Mouse (Mus musculus): ENCODE measurements at regions not wholly inside any gene's neighbourhood (a gene's known extent, or its start where the extent isn't known, plus 50 kb on each side); places are given as distances from the start of the nearest gene placed in this dataset.
"Not testable (repeated sequence)": the region's sequence is repeated elsewhere in the genome, so short reads cannot be mapped to it uniquely, and the experiment has no call there.

DNA sequence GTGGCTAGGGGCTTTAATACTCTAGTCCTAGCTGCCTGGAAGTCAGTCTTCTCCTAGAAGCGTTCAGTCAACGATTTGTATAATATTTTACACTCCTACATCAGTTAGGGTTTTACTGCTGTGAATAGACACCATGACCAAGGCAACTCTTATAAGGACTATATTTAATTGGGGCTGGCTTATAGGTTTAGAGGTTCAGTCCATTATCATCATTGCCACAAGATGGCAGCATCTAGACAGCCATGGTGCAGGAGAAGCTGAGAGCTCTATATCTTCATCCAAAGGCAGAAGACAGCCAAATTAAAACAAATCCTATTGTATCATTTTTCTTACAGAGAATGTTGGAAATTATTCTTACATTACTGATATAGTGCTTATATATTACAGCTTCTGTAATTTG, 167.0 kb upstream of the Ndn start:
- ATAC-seq (replicated peaks; ENCODE audit: low read depth, poor library complexity, severe bottlenecking), result no peak

DNA sequence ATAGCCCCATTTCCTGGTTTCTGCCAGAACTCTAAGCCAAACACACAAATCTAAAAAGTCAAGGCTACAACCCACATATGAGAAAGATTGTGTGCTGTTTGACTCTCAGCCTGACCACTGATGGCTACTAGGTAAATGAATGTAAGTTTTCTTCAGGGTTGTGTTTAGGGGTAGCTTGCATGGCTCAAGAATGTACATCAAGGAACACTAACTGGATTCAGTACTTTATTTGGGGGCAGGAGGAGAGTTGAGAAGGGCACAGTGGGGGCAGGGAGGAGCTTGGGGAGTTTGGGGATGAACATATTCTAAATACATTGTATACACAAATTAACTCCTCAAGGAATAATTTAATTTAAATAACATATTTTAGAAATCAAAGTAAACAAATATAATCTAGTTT, 137.8 kb upstream of the Ndn start:
- no peak for ATAC-seq (replicated peaks; ENCODE audit: low read depth, poor library complexity, severe bottlenecking)

DNA sequence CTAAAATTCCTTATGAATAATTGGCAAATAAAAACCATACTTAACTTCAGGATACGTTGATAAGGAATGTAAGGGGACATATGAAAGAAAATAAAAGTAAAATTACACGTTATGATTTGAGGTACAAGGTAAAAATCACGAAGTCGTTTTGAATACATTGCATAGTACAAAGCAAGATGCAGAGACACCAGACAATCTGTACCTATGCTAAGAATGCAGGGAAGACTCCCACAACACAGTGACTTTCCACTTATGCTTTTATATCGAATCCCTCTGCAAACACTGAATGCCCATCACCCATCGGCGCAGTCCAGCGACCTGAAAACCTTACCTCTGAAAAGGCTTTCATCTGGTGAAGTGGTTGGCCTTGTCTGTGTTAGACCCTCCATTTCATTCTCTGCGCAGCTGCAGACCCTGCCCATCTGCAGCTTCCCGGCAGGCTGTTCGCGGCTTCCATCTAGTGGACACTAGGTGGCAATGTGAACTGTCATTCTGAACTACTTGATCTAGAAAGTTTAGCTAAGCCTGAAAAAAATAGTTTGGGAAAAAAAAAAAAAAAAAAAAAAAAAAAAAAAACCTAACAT, 137.2 kb upstream of the Ndn start:
- 0 out of 2 replicates have a peak, but pooled peaks have one; percentile 29 for ATAC-seq (replicated peaks; ENCODE audit: low read depth, poor library complexity, severe bottlenecking)

DNA sequence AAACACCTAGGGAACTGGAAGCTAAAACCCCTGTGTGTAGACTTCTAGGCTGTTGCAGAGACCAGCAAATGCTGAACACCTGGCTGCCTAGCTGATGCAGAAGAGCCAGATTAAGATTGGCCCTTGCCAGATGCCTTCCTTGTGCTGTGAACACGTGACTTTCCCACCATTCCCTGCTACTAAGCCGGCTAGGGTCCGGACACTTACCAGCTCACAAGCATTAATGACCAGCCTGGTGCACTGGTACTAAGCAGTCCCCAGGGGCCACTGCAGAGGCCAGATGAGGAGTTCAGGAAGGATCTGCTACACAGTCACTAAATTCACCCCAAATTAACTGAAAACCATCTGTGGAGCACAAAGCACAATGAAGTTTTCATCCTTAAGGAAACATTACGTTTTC, 121.2 kb upstream of the Ndn start:
- ATAC-seq (replicated peaks; ENCODE audit: low read depth, poor library complexity, severe bottlenecking), result no peak

DNA sequence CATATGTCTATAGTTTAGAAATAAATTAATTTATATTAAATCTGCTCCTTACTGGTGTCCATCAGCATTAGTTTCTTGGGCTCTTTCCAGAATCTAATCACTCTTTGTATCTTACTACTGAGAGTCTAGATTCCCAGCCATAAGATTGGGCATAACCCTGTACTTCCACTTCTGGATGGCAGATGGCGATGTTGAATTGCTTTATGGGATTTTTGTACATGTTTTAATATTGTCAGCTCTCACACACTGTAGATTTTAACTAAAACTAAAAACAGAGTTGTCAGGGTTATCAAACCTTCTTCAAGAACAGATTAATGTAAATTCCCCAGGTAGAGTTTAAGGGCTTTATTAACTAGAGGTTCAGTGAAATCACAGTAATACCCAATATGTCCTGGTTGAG, 118.6 kb upstream of the Ndn start:
- no peak for ATAC-seq (replicated peaks; ENCODE audit: low read depth, poor library complexity, severe bottlenecking)

DNA sequence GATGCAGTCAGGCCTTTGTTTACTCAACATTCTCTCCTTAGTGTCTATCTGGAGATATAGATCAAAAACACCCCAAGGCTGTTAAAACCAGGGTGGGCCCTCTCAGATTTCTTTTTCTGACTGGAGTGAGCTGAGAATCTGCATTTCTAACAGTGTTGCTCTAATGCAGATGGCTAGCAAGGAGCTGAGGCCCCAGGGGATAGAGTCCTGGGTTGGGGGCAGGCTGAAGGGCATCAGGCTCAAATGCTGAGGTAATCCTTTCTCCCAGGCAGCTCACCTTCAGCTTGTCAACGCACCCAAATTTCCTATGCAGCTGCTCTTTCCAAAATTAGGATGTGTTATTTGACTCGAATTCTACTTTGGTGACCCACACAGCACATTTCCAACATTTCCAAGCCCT, 115.7 kb upstream of the Ndn start:
- no peak for ATAC-seq (replicated peaks; ENCODE audit: low read depth, poor library complexity, severe bottlenecking)

DNA sequence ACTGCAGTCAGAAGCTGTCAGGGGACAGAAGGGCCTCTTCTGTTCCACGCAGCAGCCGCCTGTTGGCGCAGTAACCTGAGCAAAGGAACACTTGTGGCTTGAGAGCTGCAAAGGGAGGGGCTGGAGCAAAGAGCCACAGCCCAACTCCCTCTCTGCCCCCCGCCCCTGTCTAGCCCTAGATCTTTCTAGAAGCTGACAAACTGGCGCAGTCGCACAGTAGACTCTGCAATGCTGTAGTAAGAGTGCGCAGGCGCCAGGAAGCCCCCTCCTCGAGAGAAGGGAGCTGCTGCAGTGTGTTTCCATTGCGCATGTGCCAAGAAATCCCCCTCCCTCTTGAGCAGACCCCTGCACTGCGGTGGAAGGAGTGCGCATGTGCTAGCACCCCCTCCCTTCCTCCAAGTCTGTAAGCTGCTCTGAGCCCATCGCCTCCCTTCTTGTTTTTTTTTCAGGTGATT, 115.2 kb upstream of the Ndn start:
- ATAC-seq (replicated peaks; ENCODE audit: low read depth, poor library complexity, severe bottlenecking), result no peak

DNA sequence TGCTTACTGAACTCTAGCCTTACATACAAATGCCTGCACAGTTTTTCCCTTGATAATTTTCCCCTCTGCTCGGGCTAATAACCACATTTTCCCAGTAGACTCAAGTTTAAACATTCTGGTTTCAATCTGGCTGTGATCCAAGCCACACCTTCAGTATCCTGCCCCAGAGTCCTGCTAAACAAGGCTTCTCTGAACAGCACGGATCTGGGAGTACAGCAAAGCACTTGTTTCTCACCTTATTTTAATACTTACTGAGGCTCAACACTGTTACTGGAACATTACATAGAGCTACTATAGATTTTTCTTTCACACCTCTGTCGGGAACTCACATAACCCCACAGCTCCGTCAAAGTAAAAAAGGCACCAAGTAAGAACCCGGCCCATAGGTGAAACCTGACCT, 114.3 kb upstream of the Ndn start:
- no peak for ATAC-seq (replicated peaks; ENCODE audit: low read depth, poor library complexity, severe bottlenecking)

DNA sequence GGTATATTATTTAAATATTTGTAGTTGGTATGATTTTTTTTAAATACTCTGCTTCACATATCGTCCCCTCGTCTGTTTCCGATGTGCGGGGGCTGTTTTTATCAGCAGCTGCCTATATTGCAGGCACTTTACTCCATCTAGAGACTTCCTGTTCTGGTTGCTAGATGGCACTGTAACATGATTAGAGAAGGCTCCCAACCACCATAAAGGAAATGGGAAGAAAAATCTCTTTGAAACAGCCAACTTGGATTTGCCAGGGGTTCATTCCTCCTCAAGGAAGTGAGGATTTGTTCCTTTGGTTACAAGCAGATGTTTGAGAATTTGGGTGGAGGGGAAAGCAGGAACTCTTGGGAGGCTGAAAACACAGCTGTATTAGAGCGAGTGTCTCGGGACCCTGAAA, 112.3 kb upstream of the Ndn start:
- no peak for ATAC-seq (replicated peaks; ENCODE audit: low read depth, poor library complexity, severe bottlenecking)

DNA sequence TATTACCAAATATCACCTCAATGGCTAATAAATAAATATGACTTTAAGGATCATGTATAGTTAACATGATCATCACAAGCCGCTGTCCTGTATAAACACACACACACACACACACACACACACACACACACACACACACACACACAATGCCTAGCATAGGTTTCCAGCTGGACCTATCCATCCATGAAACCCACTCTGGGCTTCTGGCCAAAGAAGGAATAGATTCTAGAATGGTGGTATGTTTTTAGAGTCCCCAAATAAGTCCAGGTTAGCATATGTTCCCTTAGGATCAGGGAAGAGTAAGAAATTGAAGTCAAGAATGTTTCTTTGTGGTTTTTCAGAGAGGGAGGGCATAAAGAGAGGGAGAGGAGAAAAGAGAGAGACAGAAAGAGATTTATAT, 110.6 kb upstream of the Ndn start:
- ATAC-seq (replicated peaks; ENCODE audit: low read depth, poor library complexity, severe bottlenecking), result no peak

DNA sequence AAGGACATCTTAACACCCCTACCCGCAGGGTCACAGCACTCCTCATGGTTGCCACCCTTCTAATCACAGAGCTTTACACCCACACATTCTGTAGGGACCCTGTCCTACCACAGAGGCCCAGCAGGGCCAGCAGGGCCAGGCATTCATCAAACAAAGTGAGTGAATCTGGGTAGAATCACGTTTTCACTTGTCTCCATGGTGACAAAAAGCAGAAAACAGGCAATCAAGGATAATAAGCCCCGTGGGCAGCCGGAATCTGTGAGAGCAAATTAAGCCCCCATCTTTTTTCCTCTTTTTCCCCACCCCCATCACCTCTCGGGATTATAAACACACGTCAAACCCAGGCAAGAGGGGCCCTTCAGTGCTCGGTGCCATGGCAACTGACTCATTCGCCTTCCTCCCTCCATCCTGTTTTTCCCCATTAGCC, 84.7 kb upstream of the Ndn start:
- ATAC-seq (replicated peaks; ENCODE audit: low read depth, poor library complexity, severe bottlenecking), result no peak

DNA sequence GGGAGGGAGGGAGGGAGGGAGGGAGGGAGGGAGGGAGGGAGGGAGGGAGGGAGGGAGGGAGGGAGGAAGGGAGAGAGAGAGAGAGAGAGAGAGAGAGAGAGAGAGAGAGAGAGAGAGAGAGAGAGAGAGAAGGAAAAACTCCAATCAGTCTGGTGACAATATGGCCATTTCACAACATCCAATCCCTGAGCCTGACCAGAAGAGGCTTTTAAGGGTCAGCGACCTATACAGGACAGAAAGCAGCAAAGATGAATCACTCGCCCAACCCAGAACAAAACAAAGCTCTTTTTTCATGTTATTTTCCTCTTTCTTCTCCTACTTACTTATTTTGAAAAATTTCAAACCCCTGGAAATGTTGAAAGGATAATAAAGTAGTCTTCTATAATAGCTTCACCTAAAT, 84.2 kb upstream of the Ndn start:
- ATAC-seq (replicated peaks; ENCODE audit: low read depth, poor library complexity, severe bottlenecking), result not testable (repeated sequence)

DNA sequence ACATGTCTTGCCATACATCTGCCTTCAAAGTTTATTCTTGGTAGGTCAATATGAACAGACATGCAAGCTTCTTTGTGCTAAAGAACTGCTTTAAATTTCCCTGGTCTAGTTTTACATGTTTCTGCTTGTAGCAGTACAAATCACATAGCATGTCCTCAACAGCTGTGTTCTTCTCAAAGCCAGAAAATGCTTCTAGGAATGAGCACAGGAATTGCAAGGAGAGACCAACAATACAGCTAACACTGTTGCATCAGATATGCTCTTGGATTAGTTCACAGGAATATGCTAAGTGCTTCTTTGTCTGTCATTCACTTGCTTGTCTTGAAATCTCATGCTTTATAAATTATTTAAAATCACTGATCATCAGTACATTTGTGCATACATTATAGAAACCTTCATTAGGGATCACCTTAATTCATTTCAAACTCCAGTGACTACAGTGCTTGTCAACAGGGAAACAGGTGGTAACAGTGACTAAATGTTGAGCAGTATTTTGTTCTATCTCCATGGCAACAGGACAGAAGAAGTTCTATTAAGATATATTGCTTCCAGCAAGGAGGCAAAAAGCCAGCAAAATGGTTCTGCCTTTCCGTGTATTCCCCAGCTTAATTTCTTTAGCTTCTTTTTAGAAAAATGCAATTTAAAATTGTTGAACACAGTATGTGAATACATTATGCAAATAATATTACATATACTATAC, 77.1 kb upstream of the Ndn start:
- ATAC-seq (replicated peaks; ENCODE audit: low read depth, poor library complexity, severe bottlenecking), result no peak

DNA sequence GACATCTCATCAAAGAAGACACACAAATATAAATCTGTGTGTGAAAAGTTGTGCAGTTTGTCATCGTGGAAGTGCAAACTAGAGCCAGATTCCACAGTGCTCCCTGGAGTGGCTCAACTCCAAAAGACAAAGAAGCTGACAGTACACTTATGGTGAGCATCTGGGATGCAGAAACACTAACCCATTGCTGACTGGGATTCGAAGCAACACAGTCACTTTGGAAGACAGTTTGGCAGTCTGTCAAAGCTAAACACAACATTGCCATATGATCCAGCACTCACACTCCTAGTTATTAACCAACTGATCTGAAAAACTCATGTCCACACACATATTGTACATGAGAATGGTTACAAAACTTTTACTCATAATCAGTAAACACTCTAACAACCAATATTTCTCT, 70.2 kb upstream of the Ndn start:
- no peak for ATAC-seq (replicated peaks; ENCODE audit: low read depth, poor library complexity, severe bottlenecking)

DNA sequence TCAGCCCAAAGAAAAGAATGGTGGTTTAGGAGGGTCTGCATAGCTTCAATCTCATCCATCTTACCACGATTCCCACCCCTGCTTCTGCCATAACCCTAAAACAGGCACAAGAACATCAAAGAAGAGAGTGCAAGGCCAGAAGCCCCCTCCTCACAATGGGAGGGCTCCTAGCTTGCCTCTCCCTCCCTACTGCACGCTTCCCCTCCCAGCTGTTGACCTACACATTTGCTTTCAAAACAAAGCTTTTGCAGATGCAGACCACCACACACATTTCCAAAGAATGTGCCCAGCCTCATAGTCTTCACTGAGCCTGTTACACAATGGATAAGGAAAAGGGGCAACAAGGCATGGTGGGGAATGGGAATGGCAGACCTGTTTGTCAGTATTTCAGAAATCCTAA, 67.9 kb upstream of the Ndn start:
- no peak for ATAC-seq (replicated peaks; ENCODE audit: low read depth, poor library complexity, severe bottlenecking)

DNA sequence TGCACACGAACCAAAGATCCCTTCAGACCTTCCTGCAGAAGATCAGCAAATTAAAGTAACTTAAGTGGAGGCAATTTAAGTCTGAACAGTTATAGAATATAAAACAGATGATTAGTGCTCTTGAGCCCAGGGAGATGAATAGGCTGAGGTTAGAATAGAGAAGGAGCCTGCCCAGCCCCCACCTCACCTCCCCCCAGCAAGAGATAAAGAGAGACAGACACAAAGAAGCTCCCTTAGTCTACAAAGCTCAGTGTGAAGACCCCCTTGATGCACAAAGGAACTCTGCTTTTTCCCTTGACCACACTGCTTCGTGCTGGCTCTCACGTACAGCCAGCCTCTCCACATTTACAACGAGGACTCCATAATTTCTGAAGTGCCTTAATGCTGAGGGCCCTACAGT, 67.3 kb upstream of the Ndn start:
- ATAC-seq (replicated peaks; ENCODE audit: low read depth, poor library complexity, severe bottlenecking), result no peak

Data from common myeloid progenitor, adult 5-6 weeks (primary cell).